Mouse (Mus musculus) monocyte, adult 2 months (primary cell): Measurements from ENCODE around the gene Adcy9.
"Not testable (repeated sequence)": the region's sequence is repeated elsewhere in the genome, so short reads cannot be mapped to it uniquely, and the experiment has no call there.

Experiments
- DNase-seq, 2 experiments: peaks; one replicate each; pipeline ENCODE4 v3.0.0; 2022; ENCODE audit warnings: low spot score in 2 of 2, low read depth in 1 of 2

The Adcy9 gene

DNA sequence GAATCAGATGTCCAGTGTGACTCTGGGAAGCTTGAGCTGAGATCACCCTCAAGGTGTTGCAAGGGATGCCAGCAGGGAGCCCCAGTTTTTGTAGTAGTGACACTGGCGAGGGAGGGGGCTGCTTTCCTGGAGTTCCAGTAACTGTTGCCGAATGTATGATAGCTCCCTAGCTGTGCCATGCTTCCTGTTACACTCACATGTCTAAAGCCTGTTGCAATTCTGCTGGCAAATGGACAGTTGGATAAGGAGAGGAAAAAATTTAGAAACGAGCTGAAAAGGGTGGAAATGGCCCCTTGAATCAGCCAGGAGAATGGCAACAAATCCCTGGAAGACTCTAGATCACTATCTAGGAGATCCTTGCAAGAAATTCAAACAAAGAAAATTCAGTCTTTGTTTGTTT is 140.7 kb downstream of the Adcy9 start:
- no peak for DNase-seq

DNA sequence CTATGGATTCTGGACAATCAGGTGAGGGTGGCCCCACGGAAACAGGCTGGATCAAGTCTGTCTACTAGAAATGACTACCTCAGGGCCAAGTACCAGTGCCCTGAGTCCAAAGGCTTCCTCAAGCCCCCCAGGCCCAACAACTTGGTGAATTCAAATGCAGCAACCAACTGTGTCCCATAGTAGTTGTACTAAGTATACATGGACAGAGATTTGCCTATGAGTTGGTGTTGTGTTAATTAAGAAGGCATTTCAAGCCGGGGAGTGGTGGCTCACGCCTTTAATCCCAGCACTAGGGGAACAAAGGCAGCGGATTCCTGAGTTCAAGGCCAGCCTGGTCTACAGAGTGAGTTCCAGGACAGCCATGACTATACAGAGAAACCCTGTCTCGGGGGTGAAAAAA is 143.7 kb downstream of the Adcy9 start:
- no peak for DNase-seq

DNA sequence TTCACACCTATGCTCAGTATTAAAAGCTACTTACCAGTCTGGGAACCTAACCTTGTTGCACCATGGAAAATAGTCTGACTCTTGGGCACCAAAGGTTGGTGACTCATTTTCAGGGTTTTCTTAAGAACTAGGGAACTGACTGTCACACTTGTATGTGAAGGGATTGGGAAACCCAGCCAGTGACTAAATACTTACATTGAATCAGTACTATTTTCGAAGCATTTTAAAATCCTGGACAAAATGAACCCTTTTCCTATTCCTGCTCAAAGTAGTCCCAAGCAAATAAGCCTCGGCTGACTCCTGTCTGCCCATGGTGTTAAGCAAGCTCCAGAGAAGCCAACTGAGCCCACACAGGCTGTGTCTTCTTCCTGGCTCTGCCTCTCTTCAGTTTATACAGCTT is 144.1 kb downstream of the Adcy9 start:
- DNase-seq = no peak

DNA sequence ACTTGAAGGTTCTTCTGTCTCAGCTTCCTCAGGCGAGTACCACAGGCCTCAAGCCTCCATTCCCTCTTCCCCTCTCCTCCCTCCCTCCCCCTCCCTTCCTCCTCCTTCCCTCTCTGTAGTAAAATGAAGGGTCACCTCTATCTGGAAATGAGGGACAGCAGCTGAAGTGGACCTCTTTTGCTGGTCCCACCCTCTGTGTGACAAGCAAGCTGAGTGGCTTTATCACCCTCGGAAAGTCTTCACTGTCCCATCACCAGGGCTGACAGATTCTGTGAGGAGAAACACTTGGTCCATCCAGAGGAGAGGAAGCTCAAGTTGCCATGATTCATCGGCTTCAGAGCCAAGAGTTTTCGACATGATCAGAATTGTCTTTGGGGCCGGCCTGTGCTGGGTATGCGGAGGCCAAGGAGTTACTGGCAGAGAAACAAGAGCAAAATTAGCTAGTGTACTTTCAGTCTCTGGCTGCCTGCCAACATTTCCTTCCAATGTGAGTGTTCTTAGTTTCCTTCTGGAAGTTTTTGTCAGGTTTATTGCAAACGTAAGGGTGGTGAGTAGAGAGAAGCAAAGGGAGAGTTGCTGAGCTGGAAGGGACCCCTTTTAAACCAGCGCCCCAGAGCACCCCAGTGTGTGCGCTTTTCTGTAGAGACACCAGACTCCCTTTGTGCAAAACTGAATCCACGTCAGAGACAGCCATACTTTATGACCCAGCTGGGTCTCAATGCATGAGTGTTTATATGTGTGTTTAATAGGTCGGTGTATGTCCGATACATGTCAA is 146.4 kb downstream of the Adcy9 start:
- no peak for DNase-seq

DNA sequence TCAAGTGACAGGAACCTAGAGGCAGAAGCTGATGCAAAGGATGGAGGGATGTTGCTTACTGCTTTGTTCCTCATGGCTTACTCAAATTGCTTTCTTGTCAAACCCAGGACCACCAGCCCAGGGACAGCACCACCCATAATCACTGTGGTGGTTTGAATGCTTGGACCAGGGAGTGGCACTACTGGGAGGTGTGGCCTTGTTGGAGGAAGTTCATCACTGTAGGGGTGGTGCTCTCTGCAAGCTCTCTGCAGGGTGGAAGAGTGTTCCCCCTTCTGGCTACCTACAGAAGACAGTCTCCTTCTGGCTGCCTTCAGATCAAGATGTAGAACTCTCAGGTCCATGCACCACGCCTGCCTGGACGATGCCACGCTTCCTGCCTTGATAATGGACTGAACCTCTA is 148.0 kb downstream of the Adcy9 start:
- no peak for DNase-seq

DNA sequence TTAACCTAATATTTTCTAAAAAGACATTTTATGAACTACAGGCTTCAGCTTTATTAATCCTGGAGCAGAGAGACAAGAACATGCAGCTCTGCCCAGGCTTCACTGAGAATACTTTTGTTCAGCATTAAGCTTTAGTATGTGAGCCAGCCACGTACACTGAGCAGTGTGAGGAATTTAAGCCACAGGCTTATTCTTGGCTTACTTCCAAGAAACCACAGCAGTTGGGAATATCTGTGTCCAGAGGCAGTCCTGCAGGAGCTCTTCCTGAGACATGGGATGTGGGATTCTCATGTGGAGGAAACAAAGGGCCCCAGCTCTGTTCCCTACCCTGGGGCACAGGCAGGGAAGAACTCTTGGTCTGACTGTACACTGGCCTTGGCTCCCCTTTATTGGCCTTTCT is 149.4 kb downstream of the Adcy9 start:
- no peak for DNase-seq

DNA sequence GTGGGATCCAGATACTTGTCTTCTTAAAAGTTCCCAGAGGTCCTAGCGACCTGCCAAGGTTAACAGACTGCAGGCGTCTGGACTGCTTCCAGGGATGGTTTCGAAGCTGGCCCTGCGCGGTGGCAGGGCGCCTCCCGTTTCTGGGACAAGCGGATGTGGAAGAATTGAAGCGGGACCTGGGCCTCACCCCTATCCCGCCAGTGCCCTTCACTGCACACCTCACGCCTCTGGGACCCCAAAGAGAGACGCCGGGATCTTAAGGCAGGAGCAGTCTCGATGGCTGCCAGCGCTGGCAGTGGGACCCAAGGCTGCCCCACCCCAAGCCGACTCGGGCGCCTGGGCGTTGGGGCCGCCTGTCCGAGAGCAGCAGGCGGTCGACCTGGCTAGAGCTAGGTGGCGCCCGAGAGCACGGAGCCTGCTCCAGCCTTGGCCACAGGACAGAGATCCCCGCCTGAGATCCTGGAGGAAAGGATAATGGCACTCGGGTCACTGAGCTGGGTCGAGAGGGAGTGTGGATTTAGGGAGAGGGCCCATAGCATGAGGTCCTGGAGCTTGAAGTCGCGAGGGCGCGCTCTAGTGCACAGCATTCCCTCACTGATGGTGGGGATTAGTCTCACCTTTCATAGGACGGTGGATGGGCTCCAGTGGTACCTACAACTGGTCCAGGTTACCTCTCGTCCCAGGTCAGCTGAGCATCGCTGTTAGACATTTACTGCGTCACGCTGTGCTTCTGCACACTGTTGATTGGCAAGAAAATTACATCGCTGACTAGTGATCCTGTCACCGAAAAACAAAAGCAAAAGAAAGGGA is 152.2 kb downstream of the Adcy9 start:
- DNase-seq = peak in 1 of 2 experiments; percentile 24

DNA sequence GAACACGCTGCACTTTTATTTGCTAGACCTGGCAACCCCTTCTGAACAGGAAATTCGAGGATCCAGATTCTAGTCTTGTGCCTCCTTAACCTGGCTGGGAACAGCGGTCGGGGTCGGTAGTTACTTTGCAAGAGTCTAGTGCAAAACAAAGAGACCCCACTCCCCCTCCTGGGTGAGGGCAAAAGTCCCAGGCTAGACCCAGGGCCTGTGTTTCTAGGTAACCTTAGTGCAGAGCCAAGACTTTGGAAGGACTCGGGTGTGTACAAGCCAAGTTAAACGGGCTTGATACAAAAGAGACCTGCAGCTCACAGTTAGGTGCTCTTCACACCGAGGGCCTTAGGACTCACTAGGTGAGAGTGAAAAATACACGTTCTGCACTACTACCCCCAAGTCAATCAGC is 152.8 kb downstream of the Adcy9 start:
- no peak for DNase-seq

DNA sequence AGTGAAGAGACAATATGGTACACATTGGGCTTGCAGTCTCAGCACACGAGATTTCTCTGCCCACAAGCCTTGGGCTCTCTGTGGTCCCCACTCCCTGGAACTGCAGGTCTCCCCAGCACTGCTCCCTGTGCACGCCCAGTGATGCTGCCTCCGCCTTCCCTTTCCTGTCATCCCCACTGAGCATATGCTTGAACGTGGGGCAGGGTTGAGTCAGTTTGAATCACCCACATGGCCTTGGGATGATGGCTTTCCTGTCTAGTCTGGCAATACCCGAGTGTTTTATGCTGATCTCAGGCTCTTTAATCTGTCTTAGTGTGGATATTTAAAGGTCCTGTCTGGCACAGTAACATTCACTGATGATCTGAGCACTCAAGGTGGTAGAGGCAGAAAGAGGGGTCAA is 154.9 kb downstream of the Adcy9 start:
- no peak for DNase-seq

DNA sequence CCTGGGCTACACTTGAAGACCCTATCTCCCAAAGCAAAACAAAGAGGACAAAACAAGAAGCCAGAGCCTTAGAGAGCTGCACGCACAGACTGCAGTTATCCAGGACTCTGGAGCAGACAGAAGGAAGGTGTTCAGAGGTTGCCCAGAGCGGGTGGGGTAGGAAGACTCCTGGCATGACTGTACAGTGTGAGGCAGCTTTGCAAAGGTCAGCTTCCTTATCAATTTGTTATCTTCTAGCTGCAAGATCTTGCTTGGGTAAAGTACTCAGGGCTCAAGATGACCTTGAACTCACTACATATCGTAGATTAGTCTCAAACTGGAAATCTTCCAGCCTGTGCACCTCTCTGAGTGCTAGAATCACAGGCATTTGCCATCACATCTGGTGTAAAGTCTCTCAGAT is 156.8 kb downstream of the Adcy9 start:
- DNase-seq = no peak

DNA sequence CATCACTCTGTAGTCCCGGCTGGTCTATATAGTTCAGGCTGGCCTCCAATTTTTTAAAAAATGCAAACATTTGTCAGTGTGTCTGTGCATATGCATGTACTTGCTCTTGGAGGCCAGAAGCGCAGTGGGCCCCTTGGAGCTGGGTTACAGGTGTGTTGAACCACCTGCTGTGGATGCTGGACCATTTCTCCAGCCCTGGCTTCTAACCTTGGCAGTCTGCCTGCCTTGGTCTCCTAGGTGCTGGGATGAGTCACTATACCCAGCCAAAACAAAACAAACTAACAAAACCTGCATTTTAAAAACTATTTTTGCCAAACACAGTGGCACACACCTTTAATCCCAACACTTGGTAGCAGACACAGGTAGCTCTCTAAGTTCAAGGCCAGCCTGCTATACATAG is 162.8 kb downstream of the Adcy9 start:
- no peak for DNase-seq

DNA sequence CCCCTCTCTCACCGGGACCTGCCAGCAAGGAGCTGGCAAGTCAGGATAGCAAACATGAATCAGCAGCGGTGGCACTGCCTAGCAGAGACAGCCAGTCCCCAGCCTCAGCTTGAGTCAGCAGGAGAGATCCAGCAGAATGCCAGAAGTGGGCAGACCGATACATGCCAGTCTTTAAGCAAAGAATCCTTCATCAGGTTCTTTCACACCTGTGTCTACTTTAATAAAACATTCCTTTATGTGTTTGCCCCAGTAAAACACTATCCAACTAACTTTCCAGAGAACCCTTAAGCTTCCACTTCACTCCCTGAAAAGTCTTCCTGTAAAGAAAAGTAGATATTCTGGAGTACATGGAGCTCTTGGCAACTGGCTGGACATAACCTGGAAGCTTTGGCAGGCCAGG is 171.5 kb downstream of the Adcy9 start:
- no peak for DNase-seq

DNA sequence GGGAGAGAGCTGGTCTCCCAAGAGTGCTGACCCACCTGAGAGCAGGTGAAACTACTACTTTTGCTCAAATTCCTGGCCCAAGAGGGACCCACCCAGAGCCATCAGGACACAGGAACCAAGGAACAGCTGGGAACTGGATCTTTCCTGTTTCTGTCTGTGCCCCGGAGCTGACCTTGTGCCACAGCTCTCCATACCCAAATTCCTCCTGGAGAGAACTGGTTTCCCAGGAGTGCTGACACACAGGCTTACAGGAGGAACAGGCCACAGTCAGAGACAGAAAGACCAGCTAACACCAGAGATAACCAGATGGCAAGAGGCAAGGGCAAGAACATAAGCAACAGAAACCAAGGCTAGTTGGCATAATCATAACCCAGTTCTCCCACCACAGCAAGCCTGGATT is 175.1 kb downstream of the Adcy9 start:
- DNase-seq = not testable (repeated sequence)
